Mouse (Mus musculus): ENCODE measurements around the gene Miga2. TPM values are rescaled to one million over a fixed set of nuclear protein-coding genes. Genes with fewer than 3 reads are reported as not detected.
A peak's percentile ranks its signal among the peaks of the same experiment; 100 is the strongest.

The Miga2 gene
- polyA plus RNA-seq, 1 experiment from 2014 or later, result 13.8 TPM

- Histone ChIP-seq H3K4me3 (ENCODE audit: low read depth, low read length) (no peak overlapping the region), H3K27me3 (replicated peaks; ENCODE audit: insufficient read depth, low read length) (no peaks in the 10 kb centered on the region), H3K36me3 (ENCODE audit: insufficient read depth, low read length) (peaks cover 5% of the 10 kb centered on the region), H3K9ac (replicated peaks; ENCODE audit: low read depth) (no peak overlapping the region), H3K4me2 (replicated peaks; ENCODE audit: low read depth, low read length) (no peak overlapping the region), H3K27ac (ENCODE audit: low read length) (no peak overlapping the region), H3K4me1 (ENCODE audit: insufficient read depth, low read depth, low read length) (no peaks in the 10 kb centered on the region), H3K9me3 (ENCODE audit: low read length) (no peaks in the 10 kb centered on the region)
- WGBS, result 58% methylated on average over 9 of the region's 9 CpGs
- peak; percentile 40 for DNase-seq (ENCODE audit: low spot score)
- TF ChIP-seq EP300 (IDR thresholded peaks at IDR 0.05), result no peak
- no peak for TF ChIP-seq CTCF (IDR thresholded peaks at IDR 0.05)
- ATAC-seq, result peak; percentile 64
These were observed 22.9 kb downstream of the Miga2 start for GRCm38 (mm10) chr2:30386913-30387312.

- ATAC-seq, result no peak
- 85% methylated on average over 2 of the region's 2 CpGs for WGBS
These were observed 25.0 kb downstream of the Miga2 start for GRCm38 (mm10) chr2:30389000-30389399.

DNA sequence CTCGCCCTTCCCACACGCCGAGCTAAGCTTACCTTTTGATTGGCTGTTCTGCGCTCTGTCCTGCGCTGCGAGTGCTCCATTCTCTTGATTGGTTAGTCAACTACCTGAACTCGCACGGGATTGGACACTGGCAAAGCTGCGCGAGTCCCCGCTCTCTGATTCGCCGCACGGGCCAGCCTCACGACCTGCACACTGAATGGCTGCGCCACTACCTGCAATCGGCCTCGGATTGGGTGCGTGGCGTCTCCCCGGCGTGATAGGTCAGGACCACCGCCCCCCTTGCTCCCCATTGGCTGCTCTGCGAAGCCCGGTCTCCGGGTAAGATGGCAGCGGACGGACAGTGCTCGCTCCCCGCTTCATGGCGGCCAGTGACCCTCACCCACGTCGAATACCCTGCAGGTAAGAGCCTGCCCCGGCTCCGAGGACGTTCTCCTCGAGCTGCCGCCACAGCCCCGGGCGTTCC, 28.1 kb downstream of the Miga2 start, which contains the start of gene Dolpp1:
Gene Dolpp1 (plus strand): TSS at position 141 of the 463 bp plus-strand sequence.
- H3K9ac ChIP-seq (replicated peaks; ENCODE audit: low read depth), result peak within 1 kb of the TSS; percentile 73
- WGBS, result under 1% methylated on average over 38 of the region's 40 CpGs
- H3K4me3 ChIP-seq (ENCODE audit: low read depth, low read length), result peak within 1 kb of the TSS; percentile 87
- H3K36me3 ChIP-seq (ENCODE audit: insufficient read depth, low read length), result 0 out of 2 replicates have a peak, but pooled peaks cover 9% of the 10 kb centered on the region
- ATAC-seq (peak; percentile 93), DNase-seq (ENCODE audit: low spot score) (peak; percentile 99)
- no peaks in the 10 kb centered on the region for H3K9me3 ChIP-seq (ENCODE audit: low read length)
- H3K4me2 ChIP-seq (replicated peaks; ENCODE audit: low read depth, low read length), result peak within 1 kb of the TSS; percentile 81
- peak within 1 kb of the TSS; percentile 92 for H3K27ac ChIP-seq (ENCODE audit: low read length)
- H3K4me1 ChIP-seq (ENCODE audit: insufficient read depth, low read depth, low read length), result peaks cover 16% of the 10 kb centered on the region
- TF ChIP-seq CTCF (IDR thresholded peaks at IDR 0.05) (0 out of 2 replicates have a peak, but pooled peaks have one; percentile 8), EP300 (IDR thresholded peaks at IDR 0.05) (peak; percentile 54; the same call in 1 of the 2 replicates)
- no peaks in the 10 kb centered on the region for H3K27me3 ChIP-seq (replicated peaks; ENCODE audit: insufficient read depth, low read length)

More at GRCm38 (mm10) chr2:30389000-30389399, 25.0 kb downstream of the Miga2 start:
- no peaks in the 10 kb centered on the region for H3K27me3 ChIP-seq (replicated peaks; ENCODE audit: insufficient read depth, low read length)
- H3K4me1 ChIP-seq (ENCODE audit: insufficient read depth, low read depth, low read length), result peaks cover 8% of the 10 kb centered on the region; the same call in 1 of the 2 replicates
- no peak overlapping the region for H3K4me2 ChIP-seq (replicated peaks; ENCODE audit: low read depth, low read length)
- TF ChIP-seq EP300 (IDR thresholded peaks at IDR 0.05) (no peak), CTCF (IDR thresholded peaks at IDR 0.05) (peak; percentile 38; the same call in 1 of the 2 replicates)
- H3K4me3 ChIP-seq (ENCODE audit: low read depth, low read length), result no peak overlapping the region
- H3K36me3 ChIP-seq (ENCODE audit: insufficient read depth, low read length), result 0 out of 2 replicates have a peak, but pooled peaks cover 3% of the 10 kb centered on the region
- H3K27ac ChIP-seq (ENCODE audit: low read length), result no peak overlapping the region
- no peaks in the 10 kb centered on the region for H3K9me3 ChIP-seq (ENCODE audit: low read length)
- no peak overlapping the region for H3K9ac ChIP-seq (replicated peaks; ENCODE audit: low read depth)
- no peak for DNase-seq (ENCODE audit: low spot score)

DNA sequence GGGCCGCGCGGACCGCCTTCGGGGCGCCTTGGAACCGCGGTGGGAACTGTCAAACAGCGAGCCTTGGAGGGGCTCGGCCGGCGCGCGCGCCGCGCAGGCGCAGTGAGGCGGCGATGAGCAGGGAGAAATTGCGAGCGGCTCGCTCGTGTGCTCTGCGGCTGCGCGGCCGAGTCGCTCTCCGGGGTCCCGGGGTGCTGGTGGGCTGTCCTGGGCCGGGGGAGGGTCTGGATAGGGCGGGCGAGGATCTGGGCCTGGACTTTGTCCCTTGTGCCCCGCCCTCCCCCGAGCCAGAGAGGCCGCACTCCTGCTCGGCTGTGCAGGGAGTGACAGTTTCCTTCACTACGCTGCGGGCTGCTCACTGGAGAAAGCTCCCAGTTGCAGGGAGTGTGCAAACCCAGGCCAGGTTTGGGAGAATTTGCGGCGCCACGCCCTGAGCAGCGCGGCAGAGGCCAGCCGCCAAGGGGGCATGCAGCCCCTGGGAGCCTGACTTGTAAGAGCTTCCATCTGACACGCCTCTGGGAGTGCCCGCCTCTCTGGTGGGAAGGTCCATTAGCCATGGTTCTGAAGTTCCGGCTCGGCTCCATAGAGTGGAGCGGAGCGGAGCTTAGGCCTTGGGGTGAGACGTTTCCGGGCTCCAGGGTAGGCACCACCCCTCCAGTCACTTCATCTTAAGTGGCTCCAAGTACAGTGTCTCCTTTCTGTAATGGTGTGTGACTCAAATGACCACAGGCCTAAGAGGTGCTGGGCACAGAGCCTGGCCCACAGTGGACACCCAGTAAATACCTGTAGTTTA, 28.7 kb downstream of the Miga2 start:
- TF ChIP-seq EP300 (IDR thresholded peaks at IDR 0.05) (peak; percentile 31; the same call in 1 of the 2 replicates), CTCF (IDR thresholded peaks at IDR 0.05) (0 out of 2 replicates have a peak, but pooled peaks have one; percentile 4)
- ATAC-seq (peak; percentile 76), DNase-seq (ENCODE audit: low spot score) (peak; percentile 95)
- peak overlapping the region; percentile 81 for H3K4me2 ChIP-seq (replicated peaks; ENCODE audit: low read depth, low read length)
- H3K27me3 ChIP-seq (replicated peaks; ENCODE audit: insufficient read depth, low read length), result no peaks in the 10 kb centered on the region
- no peaks in the 10 kb centered on the region for H3K9me3 ChIP-seq (ENCODE audit: low read length)
- 0 out of 2 replicates have a peak, but pooled peaks cover 13% of the 10 kb centered on the region for H3K36me3 ChIP-seq (ENCODE audit: insufficient read depth, low read length)
- peak overlapping the region; percentile 73 for H3K9ac ChIP-seq (replicated peaks; ENCODE audit: low read depth)
- H3K4me3 ChIP-seq (ENCODE audit: low read depth, low read length), result peak overlapping the region; percentile 87
- H3K4me1 ChIP-seq (ENCODE audit: insufficient read depth, low read depth, low read length), result peaks cover 16% of the 10 kb centered on the region
- WGBS, result 0% methylated on average over 44 of the region's 54 CpGs
- peak overlapping the region; percentile 92 for H3K27ac ChIP-seq (ENCODE audit: low read length)

DNA sequence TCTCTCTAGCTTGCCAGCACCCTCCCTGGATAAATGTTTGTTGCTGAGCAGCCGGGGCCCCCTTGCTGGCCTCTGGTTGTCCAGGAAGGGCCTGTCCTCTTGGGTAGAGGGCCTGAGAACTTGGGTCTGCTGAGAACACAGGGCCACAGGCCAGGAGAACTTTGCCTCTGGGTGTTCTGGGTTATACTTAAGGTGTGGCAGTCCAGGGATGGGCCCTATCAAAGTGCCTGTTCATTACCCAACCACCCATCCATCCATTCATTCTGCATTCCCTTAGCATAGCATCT, 29.3 kb downstream of the Miga2 start:
- H3K4me3 ChIP-seq (ENCODE audit: low read depth, low read length), result peak overlapping the region; percentile 87
- H3K9ac ChIP-seq (replicated peaks; ENCODE audit: low read depth), result peak overlapping the region; percentile 73
- DNase-seq (ENCODE audit: low spot score), result no peak
- H3K27ac ChIP-seq (ENCODE audit: low read length), result peak overlapping the region; percentile 92
- WGBS, result 33% methylated on average over 1 of the region's 1 CpGs
- TF ChIP-seq CTCF (IDR thresholded peaks at IDR 0.05) (no peak), EP300 (IDR thresholded peaks at IDR 0.05) (no peak)
- no peaks in the 10 kb centered on the region for H3K9me3 ChIP-seq (ENCODE audit: low read length)
- peaks cover 16% of the 10 kb centered on the region for H3K4me1 ChIP-seq (ENCODE audit: insufficient read depth, low read depth, low read length)
- H3K36me3 ChIP-seq (ENCODE audit: insufficient read depth, low read length), result 0 out of 2 replicates have a peak, but pooled peaks cover 18% of the 10 kb centered on the region
- H3K4me2 ChIP-seq (replicated peaks; ENCODE audit: low read depth, low read length), result peak overlapping the region; percentile 81
- ATAC-seq, result peak; percentile 6
- H3K27me3 ChIP-seq (replicated peaks; ENCODE audit: insufficient read depth, low read length), result no peaks in the 10 kb centered on the region

DNA sequence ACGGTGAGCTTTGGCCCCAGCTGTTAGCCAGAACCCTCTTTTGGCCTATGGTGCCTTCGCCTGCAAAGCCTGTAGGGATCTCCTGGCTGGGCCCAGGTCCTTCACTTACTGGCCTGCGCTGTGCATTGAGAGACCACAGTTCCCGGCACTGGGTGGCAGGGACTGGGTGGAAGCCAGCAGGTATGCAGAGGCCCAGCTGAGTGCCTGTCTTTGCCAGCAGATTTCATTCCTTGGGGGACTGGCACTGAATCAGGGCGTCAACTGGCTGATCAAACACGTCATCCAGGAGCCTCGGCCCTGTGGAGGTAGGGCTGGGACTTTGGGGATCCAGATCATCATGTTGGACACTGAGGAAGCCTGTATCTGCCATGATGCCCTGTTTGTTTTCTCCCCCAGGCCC, 31.7 kb downstream of the Miga2 start:
- peak; percentile 21 for DNase-seq (ENCODE audit: low spot score)
- WGBS, result 74% methylated on average over 7 of the region's 7 CpGs
- H3K27ac ChIP-seq (ENCODE audit: low read length), result peak overlapping the region; percentile 54

More for the DNA sequence above, 31.7 kb downstream of the Miga2 start:
- peaks cover 16% of the 10 kb centered on the region for H3K4me1 ChIP-seq (ENCODE audit: insufficient read depth, low read depth, low read length)
- no peak overlapping the region for H3K9ac ChIP-seq (replicated peaks; ENCODE audit: low read depth)
- 0 out of 2 replicates have a peak, but pooled peaks cover 19% of the 10 kb centered on the region for H3K36me3 ChIP-seq (ENCODE audit: insufficient read depth, low read length)
- no peaks in the 10 kb centered on the region for H3K27me3 ChIP-seq (replicated peaks; ENCODE audit: insufficient read depth, low read length)
- no peak for TF ChIP-seq CTCF (IDR thresholded peaks at IDR 0.05)
- no peak for TF ChIP-seq EP300 (IDR thresholded peaks at IDR 0.05)
- H3K4me2 ChIP-seq (replicated peaks; ENCODE audit: low read depth, low read length), result no peak overlapping the region
- no peak overlapping the region for H3K4me3 ChIP-seq (ENCODE audit: low read depth, low read length)
- ATAC-seq, result no peak
- H3K9me3 ChIP-seq (ENCODE audit: low read length), result no peaks in the 10 kb centered on the region
